Mouse (Mus musculus): ENCODE measurements around the gene Pdcd7.

DNA sequence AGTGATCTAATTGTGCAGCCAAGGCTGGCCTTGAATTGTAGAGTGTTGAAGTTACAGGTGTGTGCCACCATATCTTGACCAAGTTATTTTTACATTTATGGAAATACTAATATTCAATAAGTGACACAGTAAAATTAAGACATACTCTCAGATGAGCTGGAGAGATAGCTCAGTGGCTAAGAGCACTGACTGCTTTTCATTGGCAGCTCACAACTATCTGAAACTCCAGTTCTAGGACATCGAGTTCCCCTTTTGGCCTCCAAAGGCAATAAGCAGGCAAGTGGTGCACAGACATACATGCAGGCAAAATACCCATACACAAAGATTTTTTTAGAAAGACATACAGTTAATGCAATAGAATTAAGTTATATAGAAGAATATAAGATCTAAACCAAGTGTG lies 32.1 kb upstream of the Pdcd7 start:
- TF ChIP-seq CTCF (IDR thresholded peaks at IDR 0.05; ENCODE audit: low read depth) (no peak), EP300 (IDR thresholded peaks at IDR 0.05; ENCODE audit: low read depth) (no peak)

Measured in liver, postnatal 0 days (tissue).